In genomic region chr13:46633320-46634132, GRCm38 (mm10) we compare ENCODE assay signal across 9 mouse cellular contexts. TPM values are rescaled to one million over a fixed set of nuclear protein-coding genes. Genes with fewer than 3 reads are reported as not detected.
A peak's percentile ranks its signal among the peaks of the same experiment; 100 is the strongest.
DNase-seq lines count a peak whose midpoint lies in the region; ATAC-seq and TF ChIP-seq lines count a peak whose summit lies in the region.
"Had no signal": no experiment of that assay in that cellular context is flagged by ENCODE, and none has a peak within 500 bp of the region (broad histone marks: within the 10 kb centered on the region; RNA-seq: fewer than 3 reads in every experiment).

No protein-coding gene starts in this region.

- no peaks in the 10 kb centered on the region for H3K9me3 ChIP-seq in kidney, embryonic 16.5 days (ENCODE audit: low read length)
- H3K9me3 ChIP-seq: liver, embryonic 15.5 days had no signal

- no peaks in the 10 kb centered on the region for H3K36me3 ChIP-seq in kidney, embryonic 16.5 days (ENCODE audit: insufficient read depth, low read length)
- H3K36me3 ChIP-seq in kidney, adult 2 months (ENCODE audit: control insufficient read depth, insufficient read depth, low read length), result no peaks in the 10 kb centered on the region
- H3K36me3 ChIP-seq: liver, embryonic 15.5 days had no signal

- TF ChIP-seq POLR2A in kidney, adult 2 months (IDR thresholded peaks at IDR 0.05; ENCODE audit: low read depth, low read length), result no peak

- H3K4me2 ChIP-seq in kidney, embryonic 16.5 days (replicated peaks; ENCODE audit: low read depth, low read length), result peak overlapping the region; percentile 27
- H3K4me2 ChIP-seq: liver, embryonic 15.5 days had no signal

- H3K27me3 ChIP-seq in kidney, embryonic 16.5 days (ENCODE audit: insufficient read depth, low read length), result no peaks in the 10 kb centered on the region
- no peaks in the 10 kb centered on the region for H3K27me3 ChIP-seq in kidney, adult 2 months (replicated peaks; ENCODE audit: control insufficient read depth, insufficient read depth, low read length)
- H3K27me3 ChIP-seq: liver, embryonic 15.5 days had no signal

- H3K4me3 ChIP-seq in kidney, embryonic 16.5 days (ENCODE audit: low read length), result no peak overlapping the region
- H3K4me3 ChIP-seq in kidney, adult 2 months (ENCODE audit: insufficient read depth, low read depth, low read length), result no peak overlapping the region
- H3K4me3 ChIP-seq: liver, embryonic 15.5 days had no signal

- intact Hi-C loops in left cerebral cortex, postnatal 4 days (cut with DNase I), result no loop called here

- no peak overlapping the region for H3K27ac ChIP-seq in kidney, embryonic 16.5 days (ENCODE audit: low read length)
- no peak overlapping the region for H3K27ac ChIP-seq in kidney, adult 2 months (ENCODE audit: insufficient read depth, low read depth, low read length)
- H3K27ac ChIP-seq: liver, embryonic 15.5 days had no signal

- no peak overlapping the region for H3K9ac ChIP-seq in kidney, embryonic 16.5 days (replicated peaks; ENCODE audit: low read length)
- H3K9ac ChIP-seq: liver, embryonic 15.5 days had no signal

- no peak for DNase-seq in kidney, adult 2 months
- DNase-seq in frontal cortex, postnatal 10 days (ENCODE audit: low spot score in 2 of 2), result peak; percentile 54 to 60
- peak; percentile 43 for DNase-seq in left cerebral cortex, postnatal 4 days
- peak; percentile 52 to 73 for DNase-seq in right cerebral cortex, adult 2 months (ENCODE audit: low spot score in 2 of 2)
- DNase-seq in adrenal gland, postnatal 4 days (ENCODE audit: low spot score in 2 of 2), result no peak
- DNase-seq in lung, postnatal 25 days (ENCODE audit: low spot score), result no peak
- DNase-seq in kidney, adult 8-10 months, result no peak

- H3K4me1 ChIP-seq in kidney, embryonic 16.5 days (ENCODE audit: insufficient read depth, low read length), result no peaks in the 10 kb centered on the region
- H3K4me1 ChIP-seq in kidney, adult 2 months (ENCODE audit: control insufficient read depth, insufficient read depth, low read length), result no peaks in the 10 kb centered on the region
- H3K4me1 ChIP-seq: liver, embryonic 15.5 days had no signal

- no peak for ATAC-seq in kidney, embryonic 16.5 days (ENCODE audit: low FRiP score, low TSS enrichment)

- no peak for TF ChIP-seq CTCF in kidney, adult 2 months (conservative IDR thresholded peaks at IDR 0.05; ENCODE audit: insufficient read depth, insufficient read length, low read depth, low read length)

- WGBS in kidney, embryonic 16.5 days, result 41% methylated on average over 18 of the region's 18 CpGs
- WGBS in kidney, adult 2 months, result 44% methylated on average over 18 of the region's 18 CpGs

RNA-seq across cellular contexts. Expression of gene Fam8a1, which starts 35.8 kb away (rescaled TPM):
- 7.1 and 8.1 TPM in 2 replicates for polyA plus RNA-seq in kidney, embryonic 16.5 days (2015; fragmentation: Nextera tagmentation; extraction: Ambion mirVana)
- 20.4 and 21.5 TPM in 2 replicates for polyA plus RNA-seq in kidney, adult 2 months (2012; rRNA removed)
- 10 to 100 TPM; 71.4 to 75.7 TPM for total RNA-seq in left cerebral cortex, postnatal 4 days (2021)
- 10 to 100 TPM; 48.1 to 48.9 TPM for total RNA-seq in adrenal gland, postnatal 4 days (2021)

Comparison
In these comparisons a context has a peak if more than half of its experiments do, and no peak if none do; other contexts are left out.
1. DNase-seq: peak in frontal cortex, postnatal 10 days (2 of 2), left cerebral cortex, postnatal 4 days (single experiment) and right cerebral cortex, adult 2 months (2 of 2); none in kidney, adult 2 months (single experiment), adrenal gland, postnatal 4 days (0 of 2), lung, postnatal 25 days (single experiment) and kidney, adult 8-10 months (0 of 2).